Mouse (Mus musculus): ENCODE data around the gene Plin1.

Plin1 gene

GRCm38 (mm10) chr7:79732622-79733021 lies at the start of gene Plin1:
Plin1 (minus strand) TSS chr7:79732903.
- no peak for DNase-seq (ENCODE audit: low spot score in 2 of 2)

- no peak for DNase-seq (ENCODE audit: low spot score in 2 of 2)
These were observed 49.8 kb upstream of the Plin1 start for GRCm38 (mm10) chr7:79782516-79782855.

- DNase-seq (ENCODE audit: low spot score in 2 of 2) = no peak
These were observed 49.3 kb upstream of the Plin1 start for GRCm38 (mm10) chr7:79781826-79782515.

- DNase-seq (ENCODE audit: low spot score in 2 of 2) = peak; percentile 59 to 70
These were observed 48.2 kb upstream of the Plin1 start for GRCm38 (mm10) chr7:79780647-79781626.

- DNase-seq (ENCODE audit: low spot score in 2 of 2) = no peak
These were observed 39.1 kb upstream of the Plin1 start for GRCm38 (mm10) chr7:79771561-79772512.

- no peak for DNase-seq (ENCODE audit: low spot score in 2 of 2)
These were observed 37.0 kb upstream of the Plin1 start for GRCm38 (mm10) chr7:79769664-79770063.

GRCm38 (mm10) chr7:79765991-79766390 lies 33.3 kb upstream of the Plin1 start:
- DNase-seq (ENCODE audit: low spot score in 2 of 2) = no peak

GRCm38 (mm10) chr7:79762106-79762505 lies 29.4 kb upstream of the Plin1 start:
- DNase-seq (ENCODE audit: low spot score in 2 of 2) = no peak

GRCm38 (mm10) chr7:79761124-79761876 lies 28.6 kb upstream of the Plin1 start:
- no peak for DNase-seq (ENCODE audit: low spot score in 2 of 2)

- no peak for DNase-seq (ENCODE audit: low spot score in 2 of 2)
These were observed 27.1 kb upstream of the Plin1 start for GRCm38 (mm10) chr7:79759766-79760165.

- DNase-seq (ENCODE audit: low spot score in 2 of 2) = no peak
These were observed 25.5 kb upstream of the Plin1 start for GRCm38 (mm10) chr7:79758176-79758575.

GRCm38 (mm10) chr7:79756334-79756733 lies 23.6 kb upstream of the Plin1 start:
- no peak for DNase-seq (ENCODE audit: low spot score in 2 of 2)

- DNase-seq (ENCODE audit: low spot score in 2 of 2) = no peak
These were observed 16.8 kb upstream of the Plin1 start for GRCm38 (mm10) chr7:79749511-79749910.

GRCm38 (mm10) chr7:79747659-79748058 lies 15.0 kb upstream of the Plin1 start:
- no peak for DNase-seq (ENCODE audit: low spot score in 2 of 2)

- DNase-seq (ENCODE audit: low spot score in 2 of 2) = no peak
These were observed 11.9 kb upstream of the Plin1 start for GRCm38 (mm10) chr7:79744585-79744984.

GRCm38 (mm10) chr7:79744051-79744450 lies 11.3 kb upstream of the Plin1 start:
- no peak for DNase-seq (ENCODE audit: low spot score in 2 of 2)

- peak; percentile 48 to 65 for DNase-seq (ENCODE audit: low spot score in 2 of 2)
These were observed 10.2 kb upstream of the Plin1 start, which contains the start of the genes Pex11a and Wdr93 for GRCm38 (mm10) chr7:79742659-79743536. Pex11a (minus strand) TSS chr7:79743131. Wdr93 (plus strand) TSS chr7:79743163.

GRCm38 (mm10) chr7:79742277-79742658 lies 9.6 kb upstream of the Plin1 start:
- DNase-seq (ENCODE audit: low spot score in 2 of 2) = no peak

GRCm38 (mm10) chr7:79740279-79740678 lies 7.6 kb upstream of the Plin1 start:
- no peak for DNase-seq (ENCODE audit: low spot score in 2 of 2)

GRCm38 (mm10) chr7:79738913-79739312 lies 6.2 kb upstream of the Plin1 start:
- DNase-seq (ENCODE audit: low spot score in 2 of 2) = no peak
